Mouse (Mus musculus) myocyte (in vitro differentiated cells): ENCODE measurements around the gene C2cd2l. TPM values are rescaled to one million over a fixed set of nuclear protein-coding genes. Genes with fewer than 3 reads are reported as not detected.

ENCODE experiments used
- H3K27me3 ChIP-seq: one replicate; pipeline ENCODE4 v1.6.1; 2011; ENCODE audit not compliant: control insufficient read depth, insufficient read depth, insufficient read length
- H3K36me3 ChIP-seq: one replicate; pipeline ENCODE4 v1.6.1; 2011; ENCODE audit not compliant: control insufficient read depth, insufficient read depth
- H3K4me2 ChIP-seq: one replicate; pipeline ENCODE4 v1.6.1; 2011; ENCODE audit warnings: low read depth, control low read depth
- H3K4me3 ChIP-seq: one replicate; pipeline ENCODE4 v1.5.1; 2011; ENCODE audit warnings: mild to moderate bottlenecking, control low read depth, moderate library complexity
- H3K79me2 ChIP-seq: one replicate; pipeline ENCODE4 v1.6.1; 2011; ENCODE audit not compliant: control insufficient read depth, insufficient read depth
- H3ac ChIP-seq: one replicate; pipeline ENCODE4 v1.6.1; 2011; ENCODE audit not compliant: control insufficient read depth, insufficient read length
- CEBPB ChIP-seq: IDR thresholded peaks from 2 replicates; pipeline ENCODE4 v1.6.1; 2011; ENCODE audit warnings: mild to moderate bottlenecking, moderate library complexity; ENCODE audit not compliant: poor library complexity, insufficient read depth, severe bottlenecking
- E2F4 ChIP-seq: IDR thresholded peaks from one replicate; pipeline ENCODE4 v1.6.1; 2011; ENCODE audit warnings: mild to moderate bottlenecking, control low read depth, moderate library complexity; ENCODE audit not compliant: insufficient read depth
- MAX ChIP-seq: IDR thresholded peaks from one replicate; pipeline ENCODE4 v1.6.1; 2011; ENCODE audit warnings: low read depth, mild to moderate bottlenecking, control low read depth
- MYOD1 ChIP-seq, 3 experiments: IDR thresholded peaks; one replicate each; pipeline ENCODE4 v1.6.1; 2011; ENCODE audit warnings: control low read depth in 2 of 3, low read depth in 2 of 3, mild to moderate bottlenecking in 2 of 3, moderate library complexity in 1 of 3; ENCODE audit not compliant: insufficient read length in 2 of 3, control insufficient read depth in 1 of 3
- MYOG ChIP-seq, 3 experiments: IDR thresholded peaks; one replicate each; pipeline ENCODE4 v1.6.1; 2011; ENCODE audit warnings: control low read depth in 2 of 3, low read depth in 2 of 3, mild to moderate bottlenecking in 2 of 3; ENCODE audit not compliant: insufficient read length in 2 of 3, control insufficient read depth in 1 of 3, insufficient read depth in 1 of 3
- POLR2A ChIP-seq: IDR thresholded peaks from one replicate; pipeline ENCODE4 v1.6.1; 2011; ENCODE audit warnings: low read depth, mild to moderate bottlenecking, control low read depth, moderate library complexity; ENCODE audit not compliant: insufficient read length
- POLR2AphosphoS2 ChIP-seq: IDR thresholded peaks from one replicate; pipeline ENCODE4 v1.6.1; 2011; ENCODE audit warnings: low read depth, control low read depth; ENCODE audit not compliant: insufficient read length
- REST ChIP-seq: IDR thresholded peaks from one replicate; pipeline ENCODE4 v1.6.1; 2011; ENCODE audit warnings: mild to moderate bottlenecking, control low read depth, moderate library complexity; ENCODE audit not compliant: insufficient read depth, insufficient read length
- SRF ChIP-seq: IDR thresholded peaks from one replicate; pipeline ENCODE4 v1.6.1; 2011; ENCODE audit warnings: low read depth; ENCODE audit not compliant: control insufficient read depth, insufficient read length
- TCF12 ChIP-seq: IDR thresholded peaks from one replicate; pipeline ENCODE4 v1.6.1; 2011; ENCODE audit warnings: mild to moderate bottlenecking, control low read depth; ENCODE audit not compliant: poor library complexity, insufficient read depth, severe bottlenecking
- TCF3 ChIP-seq: IDR thresholded peaks from one replicate; pipeline ENCODE4 v1.6.1; 2011; ENCODE audit warnings: low read depth, control low read depth; ENCODE audit not compliant: insufficient read length
- USF1 ChIP-seq: IDR thresholded peaks from one replicate; pipeline ENCODE4 v1.6.1; 2011; ENCODE audit warnings: low read depth, mild to moderate bottlenecking, control low read depth, moderate library complexity
- polyA plus RNA-seq: library from polyadenylated mRNA; unstranded; fragments of >200 nt; fragmentation: generic; extraction: Trizol; gene quantifications from one replicate; pipeline ENCODE4 v1.2.1, GENCODE M21; 2012; ENCODE audit warnings: missing spikeins

C2cd2l gene
- polyA plus RNA-seq, 1 experiment, result 18.1 TPM

GRCm38 (mm10) chr9:44283183-44283582 lies 36.9 kb downstream of the C2cd2l start:
- Histone ChIP-seq H3K79me2 (no peaks in the 10 kb centered on the region), H3K4me2 (no peak overlapping the region), H3K4me3 (no peak overlapping the region), H3ac (no peak overlapping the region), H3K36me3 (no peaks in the 10 kb centered on the region), H3K27me3 (no peaks in the 10 kb centered on the region)
- TF ChIP-seq SRF (no peak), TCF3 (no peak), POLR2AphosphoS2 (no peak), REST (no peak), POLR2A (no peak), E2F4 (no peak), TCF12 (no peak), MAX (no peak), USF1 (no peak), MYOG (IDR thresholded peaks at IDR 0.05; ENCODE audit: control insufficient read depth in 1 of 3, insufficient read depth in 1 of 3, insufficient read length in 2 of 3, low read depth in 2 of 3) (no peak), MYOD1 (IDR thresholded peaks at IDR 0.05; ENCODE audit: control insufficient read depth in 1 of 3, insufficient read length in 2 of 3, low read depth in 2 of 3) (no peak), CEBPB (no peak)

- no peak overlapping the region for H3ac ChIP-seq
- H3K4me2 ChIP-seq, result no peak overlapping the region
- H3K79me2 ChIP-seq, result no peaks in the 10 kb centered on the region
- H3K36me3 ChIP-seq, result no peaks in the 10 kb centered on the region
- H3K4me3 ChIP-seq, result no peak overlapping the region
- peaks cover 3% of the 10 kb centered on the region for H3K27me3 ChIP-seq
- TF ChIP-seq MYOG (IDR thresholded peaks at IDR 0.05; ENCODE audit: control insufficient read depth in 1 of 3, insufficient read depth in 1 of 3, insufficient read length in 2 of 3, low read depth in 2 of 3) (no peak), CEBPB (no peak), SRF (no peak), POLR2AphosphoS2 (no peak), REST (no peak), MYOD1 (IDR thresholded peaks at IDR 0.05; ENCODE audit: control insufficient read depth in 1 of 3, insufficient read length in 2 of 3, low read depth in 2 of 3) (no peak), TCF12 (no peak)
Observed at GRCm38 (mm10) chr9:44269973-44270372, 50.1 kb downstream of the C2cd2l start.

- Histone ChIP-seq H3K79me2 (no peaks in the 10 kb centered on the region), H3K4me3 (no peak overlapping the region), H3K36me3 (no peaks in the 10 kb centered on the region), H3K27me3 (no peaks in the 10 kb centered on the region), H3ac (no peak overlapping the region), H3K4me2 (no peak overlapping the region)
- no peak for TF ChIP-seq REST
- no peak for TF ChIP-seq TCF12
Observed at GRCm38 (mm10) chr9:44269077-44269476, 51.0 kb downstream of the C2cd2l start.

- TF ChIP-seq MAX (no peak), SRF (no peak), REST (no peak), MYOD1 (IDR thresholded peaks at IDR 0.05; ENCODE audit: control insufficient read depth in 1 of 3, insufficient read length in 2 of 3, low read depth in 2 of 3) (no peak), TCF3 (no peak), USF1 (no peak), TCF12 (no peak)
- Histone ChIP-seq H3K4me3 (peak within 1 kb of the TSS; percentile 20), H3ac (peak within 1 kb of the TSS; percentile 93), H3K79me2 (no peaks in the 10 kb centered on the region), H3K4me2 (peak within 1 kb of the TSS; percentile 66), H3K36me3 (no peaks in the 10 kb centered on the region), H3K27me3 (no peaks in the 10 kb centered on the region)
Observed at GRCm38 (mm10) chr9:44268432-44268831, 51.7 kb downstream of the C2cd2l start, which contains the start of gene Nlrx1. Gene Nlrx1 (minus strand): TSS chr9:44268599.

GRCm38 (mm10) chr9:44268027-44268360 lies 52.1 kb downstream of the C2cd2l start:
- peak overlapping the region; percentile 66 for H3K4me2 ChIP-seq
- peak overlapping the region; percentile 20 for H3K4me3 ChIP-seq
- H3K27me3 ChIP-seq, result no peaks in the 10 kb centered on the region
- peak overlapping the region; percentile 93 for H3ac ChIP-seq
- H3K36me3 ChIP-seq, result no peaks in the 10 kb centered on the region
- TF ChIP-seq E2F4, result no peak
- no peak for TF ChIP-seq USF1
- no peak for TF ChIP-seq REST
- TF ChIP-seq MYOD1 (IDR thresholded peaks at IDR 0.05; ENCODE audit: control insufficient read depth in 1 of 3, insufficient read length in 2 of 3, low read depth in 2 of 3), result no peak
- no peak for TF ChIP-seq SRF
- no peak for TF ChIP-seq CEBPB
- TF ChIP-seq TCF3, result no peak
- no peak for TF ChIP-seq MAX
- TF ChIP-seq POLR2A, result peak; percentile 88
- TF ChIP-seq TCF12, result no peak
- TF ChIP-seq MYOG (IDR thresholded peaks at IDR 0.05; ENCODE audit: control insufficient read depth in 1 of 3, insufficient read depth in 1 of 3, insufficient read length in 2 of 3, low read depth in 2 of 3), result peak in 1 of 3 experiments; percentile 6
- TF ChIP-seq POLR2AphosphoS2, result peak; percentile 72
- H3K79me2 ChIP-seq, result no peaks in the 10 kb centered on the region
